Mouse (Mus musculus): ENCODE measurements around the gene Vmn1r220.
"Not testable (repeated sequence)": the region's sequence is repeated elsewhere in the genome, so short reads cannot be mapped to it uniquely, and the experiment has no call there.

The Vmn1r220 gene

DNA sequence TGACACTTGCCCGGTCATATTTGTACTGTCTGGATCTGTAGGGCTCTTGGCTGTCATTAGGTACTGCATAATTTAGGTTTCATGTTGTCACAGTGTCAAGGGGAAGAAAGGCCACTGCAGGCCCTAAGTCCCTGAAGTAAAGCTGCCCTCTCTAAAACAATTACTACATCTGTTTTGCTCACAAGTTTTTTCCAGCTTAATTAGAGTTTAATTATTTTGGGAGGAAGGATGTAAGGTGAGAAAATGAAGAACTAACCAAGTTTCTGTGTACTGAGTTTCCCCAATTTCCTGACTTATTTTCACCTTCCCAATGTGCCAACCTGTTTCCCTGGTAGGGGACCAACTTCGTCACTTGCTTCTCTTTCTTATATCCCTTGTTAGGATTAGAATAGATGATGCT lies at the start of gene Vmn1r220:
Gene Vmn1r220 (minus strand): TSS at position 101 of the 400 bp plus-strand sequence.
- DNase-seq = no peak

- not testable (repeated sequence) for DNase-seq
Observed at GRCm38 (mm10) chr13:23235847-23236246, 48.1 kb upstream of the Vmn1r220 start, which contains the start of gene Vmn1r222. Gene Vmn1r222 (minus strand): TSS chr13:23235947.

DNA sequence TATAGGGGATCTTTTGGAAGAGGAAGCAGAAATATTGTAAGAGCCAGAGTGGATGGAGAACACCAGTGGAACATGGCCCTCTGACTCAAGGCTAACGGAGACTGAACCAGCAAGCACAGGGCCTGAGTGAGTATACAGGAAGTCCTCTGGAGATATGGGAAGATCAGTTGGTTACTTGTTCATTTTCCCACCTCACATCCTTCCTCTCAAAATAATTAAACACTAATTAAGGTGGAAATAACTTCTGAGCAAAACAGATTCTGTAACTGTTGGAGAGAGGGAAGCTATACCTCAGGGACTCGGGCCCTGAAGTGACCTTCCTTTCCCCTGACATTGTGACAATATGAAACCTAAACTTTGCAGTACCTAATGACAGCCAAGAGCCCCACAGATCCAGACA lies 26.1 kb upstream of the Vmn1r220 start, which contains the start of gene Vmn1r221:
Gene Vmn1r221 (plus strand): TSS at position 301 of the 400 bp plus-strand sequence.
- not testable (repeated sequence) for DNase-seq

- not testable (repeated sequence) for DNase-seq
Observed at GRCm38 (mm10) chr13:23203885-23204284, 16.1 kb upstream of the Vmn1r220 start.

- DNase-seq = not testable (repeated sequence)
Observed at GRCm38 (mm10) chr13:23166471-23166870, 21.3 kb downstream of the Vmn1r220 start.

DNA sequence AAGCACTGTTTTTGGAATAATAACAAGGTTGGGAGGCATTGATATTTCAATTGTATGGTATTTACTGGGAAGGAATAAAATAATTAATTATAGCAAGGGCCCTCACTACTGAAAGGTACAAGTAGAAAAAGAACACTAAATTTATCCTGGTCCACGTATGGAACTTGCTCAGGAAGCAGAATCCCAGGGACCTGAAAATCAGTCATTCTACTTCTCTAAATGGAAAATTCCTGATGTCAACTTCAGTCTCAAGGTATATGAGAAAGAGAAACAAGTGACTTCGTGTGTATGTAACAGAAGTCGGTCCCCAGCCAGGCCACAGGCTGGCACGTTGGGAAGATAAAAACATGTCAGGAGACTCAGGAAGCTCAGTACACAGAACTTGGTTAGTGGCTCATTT lies 28.8 kb downstream of the Vmn1r220 start, which contains the start of gene Vmn1r219:
Gene Vmn1r219 (plus strand): TSS at position 301 of the 400 bp plus-strand sequence.
- DNase-seq = no peak

DNA sequence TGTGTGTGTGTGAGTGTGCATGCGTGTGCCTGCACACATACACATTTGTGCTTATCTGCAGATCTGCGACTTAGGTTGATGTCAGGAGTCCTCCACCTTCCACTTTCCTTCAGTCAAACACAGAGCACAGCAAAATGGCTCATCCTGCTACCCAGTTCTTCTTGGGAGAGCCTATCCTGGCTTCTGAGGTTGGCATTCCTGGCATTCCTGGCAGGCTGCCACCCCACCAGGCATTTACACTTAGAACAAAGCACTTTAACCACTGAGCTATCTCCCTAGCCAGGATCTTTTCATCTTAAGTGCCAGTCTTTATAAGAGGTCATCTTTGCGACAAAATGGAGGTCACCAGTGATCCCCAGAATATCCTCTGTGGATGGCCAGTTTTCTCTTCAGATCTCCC lies 29.9 kb downstream of the Vmn1r220 start:
- DNase-seq = no peak

- peak in 1 of 2 experiments; percentile 9 for DNase-seq
Observed at GRCm38 (mm10) chr13:23138880-23139279, 48.9 kb downstream of the Vmn1r220 start.

DNA sequence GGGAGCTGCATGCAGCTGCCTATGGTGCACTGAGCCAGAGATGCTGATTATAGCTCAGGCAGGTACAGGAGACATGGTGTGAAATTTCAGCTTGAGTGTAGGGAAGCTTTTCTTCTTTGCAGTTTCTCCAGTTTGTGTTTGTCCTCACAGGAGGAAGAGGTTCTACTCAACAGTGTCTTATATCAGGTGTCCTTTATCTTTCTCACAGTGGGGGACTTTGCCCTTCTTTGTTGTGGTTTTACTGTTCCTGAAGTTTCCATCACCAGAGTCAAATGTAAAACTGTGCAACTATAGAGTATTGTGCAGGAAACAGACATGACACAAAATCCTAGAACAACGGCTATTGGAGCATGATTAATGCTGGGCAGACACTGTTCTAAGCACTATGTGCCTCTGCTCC lies 54.3 kb downstream of the Vmn1r220 start:
- no peak for DNase-seq

DNA sequence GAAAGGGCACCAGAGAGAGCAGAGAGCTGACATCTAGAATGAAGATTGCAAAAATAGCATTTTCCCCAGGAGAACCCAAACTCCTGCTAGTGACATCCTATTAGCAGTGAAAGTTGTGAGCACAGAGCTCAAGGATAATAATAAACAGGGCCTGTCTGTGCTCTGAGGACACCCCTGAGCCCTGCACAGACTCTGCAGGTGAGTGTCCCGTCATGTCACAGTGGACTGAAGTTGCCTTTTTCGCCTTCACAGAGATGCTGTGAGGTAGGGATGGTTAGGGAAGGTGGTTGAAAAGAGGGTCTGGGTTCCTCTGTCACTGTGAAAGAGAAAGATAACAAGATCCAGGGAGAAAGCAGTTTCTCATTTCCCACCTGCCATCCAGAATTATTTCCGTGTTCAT lies 54.7 kb downstream of the Vmn1r220 start, which contains the start of gene Vmn1r218:
Gene Vmn1r218 (plus strand): TSS at position 57 of the 400 bp plus-strand sequence.
- no peak for DNase-seq

All from cerebellum, postnatal 25 days (tissue).